Mouse (Mus musculus) embryonic fibroblast, embryonic 13.5 days (primary cell): ENCODE data around the gene Ttc3. TPM values are rescaled to one million over a fixed set of nuclear protein-coding genes. Genes with fewer than 3 reads are reported as not detected.

Experiments used
- H3K27ac ChIP-seq: 2 replicates; pipeline ENCODE4 v1.5.1; 2012; ENCODE audit warnings: low read length, control low read depth, inconsistent platforms; ENCODE audit not compliant: insufficient read depth
- H3K4me1 ChIP-seq: 2 replicates; pipeline ENCODE4 v1.6.1; 2011; ENCODE audit warnings: low read length; ENCODE audit not compliant: control insufficient read depth, insufficient read depth
- H3K4me3 ChIP-seq: 2 replicates; pipeline ENCODE4 v1.5.1; 2011; ENCODE audit warnings: mild to moderate bottlenecking, control low read depth, low read length; ENCODE audit not compliant: insufficient read depth
- CTCF ChIP-seq: IDR thresholded peaks from 2 replicates; pipeline ENCODE4 v1.5.1; 2011; ENCODE audit warnings: mild to moderate bottlenecking, control low read depth, low read length, moderate library complexity, borderline replicate concordance; ENCODE audit not compliant: insufficient read depth
- POLR2A ChIP-seq: IDR thresholded peaks from 2 replicates; pipeline ENCODE4 v1.6.1; 2011; ENCODE audit warnings: low read depth, mild to moderate bottlenecking, control low read depth, low read length, moderate library complexity
- polyA plus RNA-seq: library from polyadenylated mRNA; stranded (reverse); fragments of >200 nt; gene quantifications from 2 replicates; pipeline ENCODE4 v1.2.4, GENCODE M21; 2011; ENCODE audit warnings: low read depth; ENCODE audit not compliant: missing spikeins, insufficient read length

Gene Ttc3
- polyA plus RNA-seq, 1 experiment = 167 TPM

- H3K4me3 ChIP-seq = no peak overlapping the region
- no peak overlapping the region for H3K27ac ChIP-seq
- TF ChIP-seq CTCF (no peak), POLR2A (no peak)
- no peaks in the 10 kb centered on the region; the same call in 1 of the 2 replicates for H3K4me1 ChIP-seq
Observed at GRCm38 (mm10) chr16:94392299-94392698, 21.9 kb downstream of the Ttc3 start.

- TF ChIP-seq CTCF (no peak), POLR2A (no peak)
- H3K27ac ChIP-seq = no peak overlapping the region
- no peak overlapping the region for H3K4me3 ChIP-seq
- peaks cover 4% of the 10 kb centered on the region; the same call in 1 of the 2 replicates for H3K4me1 ChIP-seq
Observed at GRCm38 (mm10) chr16:94395051-94395450, 24.6 kb downstream of the Ttc3 start.

GRCm38 (mm10) chr16:94396641-94397040 is 26.2 kb downstream of the Ttc3 start:
- H3K4me3 ChIP-seq = no peak overlapping the region
- peaks cover 4% of the 10 kb centered on the region; the same call in 1 of the 2 replicates for H3K4me1 ChIP-seq
- no peak for TF ChIP-seq POLR2A
- TF ChIP-seq CTCF = no peak
- H3K27ac ChIP-seq = no peak overlapping the region

- TF ChIP-seq POLR2A (no peak), CTCF (no peak)
- Histone ChIP-seq H3K27ac (no peak overlapping the region), H3K4me3 (no peak overlapping the region), H3K4me1 (peaks cover 5% of the 10 kb centered on the region; the same call in 1 of the 2 replicates)
Observed at GRCm38 (mm10) chr16:94399141-94399540, 28.7 kb downstream of the Ttc3 start.

- Histone ChIP-seq H3K4me3 (no peak overlapping the region), H3K4me1 (peaks cover 5% of the 10 kb centered on the region; the same call in 1 of the 2 replicates), H3K27ac (no peak overlapping the region)
- TF ChIP-seq CTCF (no peak), POLR2A (no peak)
Observed at GRCm38 (mm10) chr16:94401636-94402035, 31.2 kb downstream of the Ttc3 start.

GRCm38 (mm10) chr16:94402185-94402584 is 31.8 kb downstream of the Ttc3 start:
- Histone ChIP-seq H3K27ac (no peak overlapping the region), H3K4me1 (peaks cover 5% of the 10 kb centered on the region; the same call in 1 of the 2 replicates), H3K4me3 (no peak overlapping the region)
- no peak for TF ChIP-seq POLR2A
- no peak for TF ChIP-seq CTCF

- H3K27ac ChIP-seq = no peak overlapping the region
- no peaks in the 10 kb centered on the region for H3K4me1 ChIP-seq
- TF ChIP-seq CTCF (no peak), POLR2A (no peak)
- H3K4me3 ChIP-seq = no peak overlapping the region
Observed at GRCm38 (mm10) chr16:94411287-94411686, 40.9 kb downstream of the Ttc3 start.

- H3K4me3 ChIP-seq = no peak overlapping the region
- TF ChIP-seq CTCF (no peak), POLR2A (no peak)
- H3K27ac ChIP-seq = no peak overlapping the region
- no peaks in the 10 kb centered on the region for H3K4me1 ChIP-seq
Observed at GRCm38 (mm10) chr16:94412198-94412597, 41.8 kb downstream of the Ttc3 start.

- Histone ChIP-seq H3K4me1 (no peaks in the 10 kb centered on the region), H3K4me3 (no peak overlapping the region), H3K27ac (no peak overlapping the region)
- TF ChIP-seq CTCF = no peak
- TF ChIP-seq POLR2A = no peak
Observed at GRCm38 (mm10) chr16:94412760-94413159, 42.3 kb downstream of the Ttc3 start.

GRCm38 (mm10) chr16:94414151-94414550 is 43.7 kb downstream of the Ttc3 start:
- Histone ChIP-seq H3K4me3 (no peak overlapping the region), H3K27ac (no peak overlapping the region), H3K4me1 (no peaks in the 10 kb centered on the region)
- TF ChIP-seq POLR2A (no peak), CTCF (no peak)

GRCm38 (mm10) chr16:94420498-94420897 is 50.1 kb downstream of the Ttc3 start:
- no peak overlapping the region for H3K4me3 ChIP-seq
- no peak overlapping the region for H3K27ac ChIP-seq
- TF ChIP-seq POLR2A (no peak), CTCF (peak; percentile 34; the same call in 1 of the 2 replicates)
- no peaks in the 10 kb centered on the region for H3K4me1 ChIP-seq
